Mouse (Mus musculus): ENCODE data around the gene Ubap2l. TPM values are rescaled to one million over a fixed set of nuclear protein-coding genes. Genes with fewer than 3 reads are reported as not detected.

Ubap2l gene
- polyA plus RNA-seq, 1 experiment = 130 TPM

- Histone ChIP-seq H3K27me3 (replicated peaks) (peaks cover 35% of the 10 kb centered on the region), H3K36me3 (replicated peaks; ENCODE audit: low read length) (peaks cover 30% of the 10 kb centered on the region), H3K4me3 (replicated peaks) (peak overlapping the region; percentile 95), H3K9me3 (no peaks in the 10 kb centered on the region), H3K4me1 (peaks cover 77% of the 10 kb centered on the region)
- TF ChIP-seq GATA1 (IDR thresholded peaks at IDR 0.05; ENCODE audit: borderline replicate concordance, low read length) = no peak
- no peak for TF ChIP-seq FLI1 (IDR thresholded peaks at IDR 0.05; ENCODE audit: low read length)
Observed at GRCm38 (mm10) chr3:89962059-89962750, 90.2 kb downstream of the Ubap2l start.

- H3K36me3 ChIP-seq (replicated peaks; ENCODE audit: low read length) = peaks cover 37% of the 10 kb centered on the region
- TF ChIP-seq FLI1 (IDR thresholded peaks at IDR 0.05; ENCODE audit: low read length) (peak; percentile 75), GATA1 (IDR thresholded peaks at IDR 0.05; ENCODE audit: borderline replicate concordance, low read length) (no peak)
- H3K9me3 ChIP-seq = no peaks in the 10 kb centered on the region
- H3K27me3 ChIP-seq (replicated peaks) = peaks cover 35% of the 10 kb centered on the region
- peak overlapping the region; percentile 95 for H3K4me3 ChIP-seq (replicated peaks)
- peaks cover 85% of the 10 kb centered on the region for H3K4me1 ChIP-seq
Observed at GRCm38 (mm10) chr3:89961436-89961835, 91.0 kb downstream of the Ubap2l start.

- TF ChIP-seq GATA1 (IDR thresholded peaks at IDR 0.05; ENCODE audit: borderline replicate concordance, low read length) (no peak), FLI1 (IDR thresholded peaks at IDR 0.05; ENCODE audit: low read length) (no peak)
- Histone ChIP-seq H3K9me3 (no peaks in the 10 kb centered on the region), H3K4me3 (replicated peaks) (peak overlapping the region; percentile 95), H3K4me1 (peaks cover 86% of the 10 kb centered on the region), H3K27me3 (replicated peaks) (peaks cover 26% of the 10 kb centered on the region), H3K36me3 (replicated peaks; ENCODE audit: low read length) (peaks cover 47% of the 10 kb centered on the region)
Observed at GRCm38 (mm10) chr3:89960469-89960868, 92.0 kb downstream of the Ubap2l start.

- TF ChIP-seq GATA1 (IDR thresholded peaks at IDR 0.05; ENCODE audit: borderline replicate concordance, low read length) (no peak), FLI1 (IDR thresholded peaks at IDR 0.05; ENCODE audit: low read length) (no peak)
- H3K4me3 ChIP-seq (replicated peaks) = no peak overlapping the region
- H3K9me3 ChIP-seq = no peaks in the 10 kb centered on the region
- peaks cover 76% of the 10 kb centered on the region for H3K4me1 ChIP-seq
- peaks cover 52% of the 10 kb centered on the region for H3K36me3 ChIP-seq (replicated peaks; ENCODE audit: low read length)
- H3K27me3 ChIP-seq (replicated peaks) = peaks cover 24% of the 10 kb centered on the region
Observed at GRCm38 (mm10) chr3:89959435-89959834, 93.0 kb downstream of the Ubap2l start.

- H3K27me3 ChIP-seq (replicated peaks) = peaks cover 24% of the 10 kb centered on the region
- H3K9me3 ChIP-seq = no peaks in the 10 kb centered on the region
- TF ChIP-seq GATA1 (IDR thresholded peaks at IDR 0.05; ENCODE audit: borderline replicate concordance, low read length) (no peak), FLI1 (IDR thresholded peaks at IDR 0.05; ENCODE audit: low read length) (no peak)
- H3K4me1 ChIP-seq = peaks cover 75% of the 10 kb centered on the region
- peaks cover 68% of the 10 kb centered on the region for H3K36me3 ChIP-seq (replicated peaks; ENCODE audit: low read length)
- H3K4me3 ChIP-seq (replicated peaks) = no peak overlapping the region
Observed at GRCm38 (mm10) chr3:89957880-89958279, 94.5 kb downstream of the Ubap2l start.

GRCm38 (mm10) chr3:89956177-89956971 lies 96.1 kb downstream of the Ubap2l start:
- Histone ChIP-seq H3K9me3 (no peaks in the 10 kb centered on the region), H3K4me3 (replicated peaks) (no peak overlapping the region), H3K27me3 (replicated peaks) (peaks cover 20% of the 10 kb centered on the region), H3K36me3 (replicated peaks; ENCODE audit: low read length) (peaks cover 83% of the 10 kb centered on the region), H3K4me1 (peaks cover 75% of the 10 kb centered on the region)
- TF ChIP-seq FLI1 (IDR thresholded peaks at IDR 0.05; ENCODE audit: low read length) (no peak), GATA1 (IDR thresholded peaks at IDR 0.05; ENCODE audit: borderline replicate concordance, low read length) (no peak)

- peaks cover under 1% of the 10 kb centered on the region for H3K27me3 ChIP-seq (replicated peaks)
- H3K4me1 ChIP-seq = peaks cover 50% of the 10 kb centered on the region
- H3K36me3 ChIP-seq (replicated peaks; ENCODE audit: low read length) = peaks cover 94% of the 10 kb centered on the region
- no peak for TF ChIP-seq GATA1 (IDR thresholded peaks at IDR 0.05; ENCODE audit: borderline replicate concordance, low read length)
- TF ChIP-seq FLI1 (IDR thresholded peaks at IDR 0.05; ENCODE audit: low read length) = no peak
- H3K9me3 ChIP-seq = no peaks in the 10 kb centered on the region
- peak overlapping the region; percentile 18 for H3K4me3 ChIP-seq (replicated peaks)
Observed at GRCm38 (mm10) chr3:89953420-89953819, 99.0 kb downstream of the Ubap2l start.

Other genes with a start within 250 kb of the Ubap2l start
- gene She, start 221.3 kb downstream of the Ubap2l start, polyA plus RNA-seq (2012; ENCODE audit: insufficient read depth, low replicate concordance) = not detected in 2 replicates
- 6.3 and 10.8 TPM in 2 replicates for gene Il6ra, start 139.4 kb downstream of the Ubap2l start, polyA plus RNA-seq (2012; ENCODE audit: insufficient read depth, low replicate concordance)
- gene Atp8b2, start 89.1 kb downstream of the Ubap2l start, polyA plus RNA-seq (2012; ENCODE audit: insufficient read depth, low replicate concordance) = 4.2 and 6.1 TPM in 2 replicates
- gene Hax1, start 53.8 kb downstream of the Ubap2l start, polyA plus RNA-seq (2012; ENCODE audit: insufficient read depth, low replicate concordance) = 10.9 and 58.1 TPM in 2 replicates
- 1.2 and 10.8 TPM in 2 replicates for gene 4933434E20Rik, start 992 bp downstream of the Ubap2l start, polyA plus RNA-seq (2012; ENCODE audit: insufficient read depth, low replicate concordance)
- 28.7 and 263 TPM in 2 replicates for gene Tpm3, start 20.0 kb upstream of the Ubap2l start, polyA plus RNA-seq (2012; ENCODE audit: insufficient read depth, low replicate concordance)
- gene Nup210l, start 51.5 kb upstream of the Ubap2l start, polyA plus RNA-seq (2012; ENCODE audit: insufficient read depth, low replicate concordance) = not detected in 2 replicates
- gene Rps27, start 161.0 kb upstream of the Ubap2l start, polyA plus RNA-seq (2012; ENCODE audit: insufficient read depth, low replicate concordance) = 120 and 279 TPM in 2 replicates
- gene Rab13, start 161.1 kb upstream of the Ubap2l start, polyA plus RNA-seq (2012; ENCODE audit: insufficient read depth, low replicate concordance) = 7.1 and 45.9 TPM in 2 replicates
- 132 and 150 TPM in 2 replicates for gene Jtb, start 179.0 kb upstream of the Ubap2l start, polyA plus RNA-seq (2012; ENCODE audit: insufficient read depth, low replicate concordance)
- 0.07 TPM in 1 of 2 replicates, not detected in the other for gene Creb3l4, start 190.9 kb upstream of the Ubap2l start, polyA plus RNA-seq (2012; ENCODE audit: insufficient read depth, low replicate concordance)
- 14.4 and 22.8 TPM in 2 replicates for gene Slc39a1, start 195.5 kb upstream of the Ubap2l start, polyA plus RNA-seq (2012; ENCODE audit: insufficient read depth, low replicate concordance)
- gene Crtc2, start 201.5 kb upstream of the Ubap2l start, polyA plus RNA-seq (2012; ENCODE audit: insufficient read depth, low replicate concordance) = 53.7 and 79.0 TPM in 2 replicates
- gene Dennd4b, start 212.6 kb upstream of the Ubap2l start, polyA plus RNA-seq (2012; ENCODE audit: insufficient read depth, low replicate concordance) = 41.0 and 105 TPM in 2 replicates
- 2.8 and 3.2 TPM in 2 replicates for gene Gatad2b, start 240.6 kb upstream of the Ubap2l start, polyA plus RNA-seq (2012; ENCODE audit: insufficient read depth, low replicate concordance)